Mouse (Mus musculus) liver, embryonic 13.5 days (tissue): ENCODE data around the gene Fam136a. TPM values are rescaled to one million over a fixed set of nuclear protein-coding genes. Genes with fewer than 3 reads are reported as not detected.
"Not testable (repeated sequence)": the region's sequence is repeated elsewhere in the genome, so short reads cannot be mapped to it uniquely, and the experiment has no call there.

Experiments
- ATAC-seq: fragments of 200-750 bp; cut with Nextera tagmentation; 2 replicates; pipeline ENCODE4 v1.8.0; 2017; ENCODE audit warnings: low read depth, mild to moderate bottlenecking, moderate number of reproducible peaks, moderate library complexity
- DNase-seq: peaks from one replicate; pipeline ENCODE4 v3.0.0; 2022
- H3K27ac ChIP-seq: fragments of 300-500 bp; sonication (generic); 2 replicates; pipeline ENCODE4 v1.5.1; 2015; ENCODE audit warnings: moderate library complexity, mild to moderate bottlenecking, inconsistent platforms
- H3K27me3 ChIP-seq: fragments of 300-500 bp; sonication (generic); 2 replicates; pipeline ENCODE4 v1.6.1; 2015; ENCODE audit warnings: mild to moderate bottlenecking, inconsistent platforms
- H3K36me3 ChIP-seq: fragments of 300-500 bp; sonication (generic); 2 replicates; pipeline ENCODE4 v1.6.1; 2015; ENCODE audit warnings: mild to moderate bottlenecking, inconsistent platforms
- H3K4me1 ChIP-seq: fragments of 300-500 bp; sonication (generic); replicated peaks from 2 replicates; pipeline ENCODE4 v1.6.1; 2015; ENCODE audit warnings: inconsistent platforms
- H3K4me2 ChIP-seq: fragments of 300-500 bp; sonication (generic); 2 replicates; pipeline ENCODE4 v1.6.1; 2015; ENCODE audit warnings: inconsistent platforms, mild to moderate bottlenecking, moderate library complexity
- H3K4me3 ChIP-seq: fragments of 300-500 bp; sonication (generic); replicated peaks from 2 replicates; pipeline ENCODE4 v1.5.1; 2015; ENCODE audit warnings: mild to moderate bottlenecking, inconsistent platforms
- H3K9ac ChIP-seq: fragments of 300-500 bp; sonication (generic); 2 replicates; pipeline ENCODE4 v1.6.1; 2015; ENCODE audit warnings: mild to moderate bottlenecking, inconsistent platforms
- H3K9me3 ChIP-seq: fragments of 300-500 bp; sonication (generic); replicated peaks from 2 replicates; pipeline ENCODE4 v1.6.1; 2016; ENCODE audit warnings: inconsistent platforms
- WGBS: fragments of 180-500 bp; shearing (Covaris S2); methylation state at CpG from one replicate; pipeline ENCODE4 v1.1.7; 2015; ENCODE audit not compliant: insufficient replicate concordance; 5-methylcytosine and 5-hydroxymethylcytosine counted together
- polyA plus RNA-seq: library from polyadenylated mRNA; unstranded; fragments of >200 nt; fragmentation: Nextera tagmentation; extraction: Ambion mirVana; gene quantifications from 2 replicates; pipeline ENCODE4 v1.2.1, GENCODE M21; 2015

Gene Fam136a
- polyA plus RNA-seq, 1 experiment from 2014 or later: 94.3 TPM

- no peak for ATAC-seq
- Histone ChIP-seq H3K4me3 (no peak overlapping the region), H3K9me3 (no peaks in the 10 kb centered on the region), H3K4me2 (no peak overlapping the region), H3K36me3 (peaks cover 15% of the 10 kb centered on the region), H3K27ac (no peak overlapping the region), H3K9ac (no peak overlapping the region), H3K27me3 (no peaks in the 10 kb centered on the region), H3K4me1 (peaks cover 63% of the 10 kb centered on the region)
- 84% methylated on average over 5 of the region's 5 CpGs for WGBS
- no peak for DNase-seq
Observed at GRCm38 (mm10) chr6:86368479-86368878, 3.0 kb downstream of the Fam136a start.

- Histone ChIP-seq H3K9ac (peak overlapping the region; percentile 79), H3K27me3 (no peaks in the 10 kb centered on the region), H3K27ac (peak overlapping the region; percentile 86), H3K4me2 (peak overlapping the region; percentile 90), H3K4me3 (peak overlapping the region; percentile 92), H3K36me3 (peaks cover 30% of the 10 kb centered on the region), H3K4me1 (peaks cover 56% of the 10 kb centered on the region), H3K9me3 (no peaks in the 10 kb centered on the region)
- ATAC-seq (no peak), DNase-seq (peak; percentile 24)
- WGBS: 64% methylated on average over 3 of the region's 3 CpGs
Observed at GRCm38 (mm10) chr6:86370093-86370713, 4.8 kb downstream of the Fam136a start.

- H3K4me1 ChIP-seq: peaks cover 54% of the 10 kb centered on the region
- WGBS: 15% methylated on average over 15 of the region's 15 CpGs
- peak within 1 kb of the TSS; percentile 86 for H3K27ac ChIP-seq
- H3K36me3 ChIP-seq: peaks cover 34% of the 10 kb centered on the region
- DNase-seq: no peak
- peak within 1 kb of the TSS; percentile 92 for H3K4me3 ChIP-seq
- H3K9ac ChIP-seq: peak within 1 kb of the TSS; percentile 91
- no peaks in the 10 kb centered on the region for H3K27me3 ChIP-seq
- no peaks in the 10 kb centered on the region for H3K9me3 ChIP-seq
- peak; percentile 29; the same call in 1 of the 2 replicates for ATAC-seq
- peak within 1 kb of the TSS; percentile 90 for H3K4me2 ChIP-seq
Observed at GRCm38 (mm10) chr6:86370764-86371339, 5.4 kb downstream of the Fam136a start, which contains the start of gene Snrpg. Gene Snrpg (plus strand): TSS chr6:86371304.

GRCm38 (mm10) chr6:86371340-86371911, 6.0 kb downstream of the Fam136a start:
- peak overlapping the region; percentile 92 for H3K4me3 ChIP-seq
- DNase-seq: peak; percentile 93
- peaks cover 48% of the 10 kb centered on the region for H3K4me1 ChIP-seq
- H3K36me3 ChIP-seq: peaks cover 40% of the 10 kb centered on the region
- no peaks in the 10 kb centered on the region for H3K9me3 ChIP-seq
- H3K4me2 ChIP-seq: peak overlapping the region; percentile 90
- ATAC-seq: peak; percentile 93
- under 1% methylated on average over 50 of the region's 50 CpGs for WGBS
- H3K27me3 ChIP-seq: no peaks in the 10 kb centered on the region
- H3K9ac ChIP-seq: peak overlapping the region; percentile 91
- H3K27ac ChIP-seq: peak overlapping the region; percentile 86

GRCm38 (mm10) chr6:86371950-86372516, 6.6 kb downstream of the Fam136a start:
- Histone ChIP-seq H3K9me3 (no peaks in the 10 kb centered on the region), H3K4me3 (peak overlapping the region; percentile 92), H3K9ac (peak overlapping the region; percentile 91), H3K27ac (peak overlapping the region; percentile 86), H3K4me1 (peaks cover 42% of the 10 kb centered on the region), H3K36me3 (peaks cover 46% of the 10 kb centered on the region), H3K4me2 (peak overlapping the region; percentile 90), H3K27me3 (no peaks in the 10 kb centered on the region)
- DNase-seq (no peak), ATAC-seq (no peak)
- 2% methylated on average over 12 of the region's 12 CpGs for WGBS

GRCm38 (mm10) chr6:86373556-86373955, 8.1 kb downstream of the Fam136a start:
- ATAC-seq (no peak), DNase-seq (no peak)
- Histone ChIP-seq H3K9ac (no peak overlapping the region), H3K27ac (no peak overlapping the region), H3K9me3 (no peaks in the 10 kb centered on the region), H3K27me3 (no peaks in the 10 kb centered on the region), H3K4me1 (peaks cover 29% of the 10 kb centered on the region), H3K4me3 (0 out of 2 replicates have a peak overlapping the region, but pooled peaks have one; percentile 92), H3K36me3 (peaks cover 53% of the 10 kb centered on the region), H3K4me2 (peak overlapping the region; percentile 90)
- 88% methylated on average over 6 of the region's 6 CpGs for WGBS

- DNase-seq (no peak), ATAC-seq (no peak)
- peaks cover 61% of the 10 kb centered on the region for H3K36me3 ChIP-seq
- no peak overlapping the region for H3K27ac ChIP-seq
- H3K4me2 ChIP-seq: no peak overlapping the region
- no peak overlapping the region for H3K9ac ChIP-seq
- peaks cover 4% of the 10 kb centered on the region for H3K4me1 ChIP-seq
- WGBS: 82% methylated on average over 3 of the region's 3 CpGs
- H3K4me3 ChIP-seq: no peak overlapping the region
- H3K9me3 ChIP-seq: no peaks in the 10 kb centered on the region
- H3K27me3 ChIP-seq: no peaks in the 10 kb centered on the region
Observed at GRCm38 (mm10) chr6:86378341-86378740, 12.9 kb downstream of the Fam136a start.

GRCm38 (mm10) chr6:86380112-86380511, 14.7 kb downstream of the Fam136a start:
- H3K9ac ChIP-seq, H3K27me3 ChIP-seq, H3K9me3 ChIP-seq, H3K4me3 ChIP-seq, H3K27ac ChIP-seq, DNase-seq, H3K4me2 ChIP-seq: not testable (repeated sequence)
- peaks cover 14% of the 10 kb centered on the region for H3K4me1 ChIP-seq
- peak; percentile 37; the same call in 1 of the 2 replicates for ATAC-seq
- H3K36me3 ChIP-seq: peaks cover 45% of the 10 kb centered on the region
- 55% methylated on average over 8 of the region's 8 CpGs for WGBS

GRCm38 (mm10) chr6:86382551-86382950, 17.1 kb downstream of the Fam136a start:
- H3K9ac ChIP-seq: no peak overlapping the region
- no peak overlapping the region for H3K27ac ChIP-seq
- no peak overlapping the region for H3K4me2 ChIP-seq
- peaks cover 19% of the 10 kb centered on the region for H3K4me1 ChIP-seq
- ATAC-seq (no peak), DNase-seq (no peak)
- peaks cover 31% of the 10 kb centered on the region for H3K36me3 ChIP-seq
- H3K27me3 ChIP-seq: no peaks in the 10 kb centered on the region
- no peak overlapping the region for H3K4me3 ChIP-seq
- no peaks in the 10 kb centered on the region for H3K9me3 ChIP-seq

- Histone ChIP-seq H3K27me3 (no peaks in the 10 kb centered on the region), H3K4me2 (no peak overlapping the region), H3K36me3 (peaks cover 31% of the 10 kb centered on the region), H3K4me1 (peaks cover 22% of the 10 kb centered on the region), H3K9ac (no peak overlapping the region), H3K4me3 (no peak overlapping the region), H3K27ac (no peak overlapping the region), H3K9me3 (no peaks in the 10 kb centered on the region)
- DNase-seq (no peak), ATAC-seq (peak; percentile 21; the same call in 1 of the 2 replicates)
- 34% methylated on average over 16 of the region's 16 CpGs for WGBS
Observed at GRCm38 (mm10) chr6:86383370-86383769, 17.9 kb downstream of the Fam136a start.

- Histone ChIP-seq H3K36me3 (peaks cover 31% of the 10 kb centered on the region), H3K27me3 (no peaks in the 10 kb centered on the region), H3K9ac (no peak overlapping the region), H3K4me3 (no peak overlapping the region), H3K27ac (peak overlapping the region; percentile 56), H3K4me2 (no peak overlapping the region), H3K4me1 (peaks cover 25% of the 10 kb centered on the region), H3K9me3 (no peaks in the 10 kb centered on the region)
- DNase-seq: no peak
- 47% methylated on average over 4 of the region's 4 CpGs for WGBS
- ATAC-seq: peak; percentile 28; the same call in 1 of the 2 replicates
Observed at GRCm38 (mm10) chr6:86384692-86385091, 19.2 kb downstream of the Fam136a start.
